Mouse (Mus musculus) liver, adult 2 months (tissue): Measurements from ENCODE around the gene Mta3.

Experiments
- CTCF ChIP-seq: fragments of 200-500 bp; IDR thresholded peaks from 2 replicates; pipeline ENCODE4 v1.5.1; 2011; ENCODE audit warnings: low read depth, low read length, control low read depth
- POLR2A ChIP-seq: fragments of 200-500 bp; IDR thresholded peaks from 2 replicates; pipeline ENCODE4 v1.6.1; 2011; ENCODE audit warnings: low read length, control low read depth; ENCODE audit not compliant: insufficient read depth; ENCODE audit errors: extremely low read depth

DNA sequence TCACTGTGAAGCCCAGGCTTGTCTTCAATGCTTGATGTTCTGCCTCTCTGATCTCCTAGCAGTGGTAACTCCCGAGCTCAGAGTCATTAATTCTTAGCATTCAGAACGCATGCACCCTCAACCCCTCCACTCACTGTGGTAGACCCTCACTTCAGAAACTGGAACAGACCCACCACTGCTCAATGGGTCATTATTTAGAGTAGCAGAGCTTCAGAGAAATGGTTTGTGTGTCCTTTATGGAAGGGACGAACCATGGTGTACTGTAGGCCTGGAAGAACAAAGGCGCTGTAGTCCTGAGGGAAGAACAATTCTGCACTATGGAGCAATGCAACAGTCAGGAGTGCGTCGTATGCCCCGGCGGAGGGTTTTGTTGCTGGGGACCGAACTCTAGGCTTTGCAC is 6.4 kb downstream of the Mta3 start:
- TF ChIP-seq CTCF (no peak), POLR2A (no peak)
